Mouse (Mus musculus) neural tube, embryonic 15.5 days (tissue): Measurements from ENCODE around the gene Rpl13. TPM values are rescaled to one million over a fixed set of nuclear protein-coding genes. Genes with fewer than 3 reads are reported as not detected.

Experiments
- ATAC-seq: fragments of 200-750 bp; cut with Nextera tagmentation; 2 replicates; pipeline ENCODE4 v1.8.0; 2017; ENCODE audit warnings: mild to moderate bottlenecking, moderate TSS enrichment, moderate library complexity; ENCODE audit not compliant: low FRiP score
- H3K27ac ChIP-seq: fragments of 300-500 bp; sonication (generic); replicated peaks from 2 replicates; pipeline ENCODE4 v1.5.1; 2015; ENCODE audit warnings: mild to moderate bottlenecking, inconsistent platforms
- H3K27me3 ChIP-seq: fragments of 300-500 bp; sonication (generic); replicated peaks from 2 replicates; pipeline ENCODE4 v1.6.1; 2015; ENCODE audit warnings: inconsistent platforms
- H3K36me3 ChIP-seq: fragments of 300-500 bp; sonication (generic); 2 replicates; pipeline ENCODE4 v1.6.1; 2015; ENCODE audit warnings: inconsistent platforms
- H3K4me1 ChIP-seq: fragments of 300-500 bp; sonication (generic); 2 replicates; pipeline ENCODE4 v1.6.1; 2015; ENCODE audit warnings: inconsistent platforms
- H3K4me2 ChIP-seq: fragments of 300-500 bp; sonication (generic); 2 replicates; pipeline ENCODE4 v1.6.1; 2015; ENCODE audit warnings: inconsistent platforms, mild to moderate bottlenecking, moderate library complexity
- H3K4me3 ChIP-seq: fragments of 300-500 bp; sonication (generic); replicated peaks from 2 replicates; pipeline ENCODE4 v1.5.1; 2015; ENCODE audit warnings: mild to moderate bottlenecking, inconsistent platforms
- H3K9ac ChIP-seq: fragments of 300-500 bp; sonication (generic); replicated peaks from 2 replicates; pipeline ENCODE4 v1.6.1; 2015; ENCODE audit warnings: mild to moderate bottlenecking, inconsistent platforms
- H3K9me3 ChIP-seq: fragments of 300-500 bp; sonication (generic); replicated peaks from 2 replicates; pipeline ENCODE4 v1.6.1; 2016; ENCODE audit warnings: inconsistent platforms
- WGBS: fragments of 180-500 bp; shearing (Covaris S2); methylation state at CpG from one replicate; pipeline ENCODE4 v1.1.7; 2015; ENCODE audit warnings: mixed read lengths; 5-methylcytosine and 5-hydroxymethylcytosine counted together
- polyA plus RNA-seq: library from polyadenylated mRNA; unstranded; fragments of >200 nt; fragmentation: Nextera tagmentation; extraction: Ambion mirVana; gene quantifications from 2 replicates; pipeline ENCODE4 v1.2.1, GENCODE M21; 2015

Rpl13 gene
- polyA plus RNA-seq: 659 and 826 TPM in 2 replicates

- WGBS: 1% methylated on average over 53 of the region's 56 CpGs
- Histone ChIP-seq H3K4me1 (peaks cover 18% of the 10 kb centered on the region), H3K4me3 (peak within 1 kb of the TSS; percentile 76), H3K27me3 (no peaks in the 10 kb centered on the region), H3K36me3 (peaks cover 36% of the 10 kb centered on the region), H3K4me2 (peak within 1 kb of the TSS; percentile 88), H3K9me3 (no peaks in the 10 kb centered on the region), H3K27ac (peak within 1 kb of the TSS; percentile 96), H3K9ac (peak within 1 kb of the TSS; percentile 93)
- peak; percentile 93 for ATAC-seq
Measured at GRCm38 (mm10) chr8:123101735-123102685, at the start of gene Rpl13. Gene Rpl13 (plus strand): TSS chr8:123102350.

- Histone ChIP-seq H3K4me1 (peaks cover 31% of the 10 kb centered on the region), H3K9ac (no peak within 1 kb of the TSS), H3K27me3 (no peaks in the 10 kb centered on the region), H3K4me2 (no peak within 1 kb of the TSS), H3K27ac (no peak within 1 kb of the TSS), H3K4me3 (no peak within 1 kb of the TSS), H3K36me3 (no peaks in the 10 kb centered on the region), H3K9me3 (no peaks in the 10 kb centered on the region)
- 76% methylated on average over 7 of the region's 7 CpGs for WGBS
- ATAC-seq: no peak
Measured at GRCm38 (mm10) chr8:123062721-123063120, 39.4 kb upstream of the Rpl13 start, which contains the start of gene Spg7. Gene Spg7 (plus strand): TSS chr8:123062942.

GRCm38 (mm10) chr8:123064072-123064471 lies 38.1 kb upstream of the Rpl13 start:
- Histone ChIP-seq H3K4me3 (peak overlapping the region; percentile 95), H3K4me1 (peaks cover 32% of the 10 kb centered on the region), H3K9ac (peak overlapping the region; percentile 93; the same call in 1 of the 2 replicates), H3K27ac (peak overlapping the region; percentile 95; the same call in 1 of the 2 replicates), H3K4me2 (peak overlapping the region; percentile 79), H3K9me3 (no peaks in the 10 kb centered on the region), H3K36me3 (no peaks in the 10 kb centered on the region), H3K27me3 (no peaks in the 10 kb centered on the region)
- no peak for ATAC-seq
- WGBS: 50% methylated on average over 4 of the region's 4 CpGs

- Histone ChIP-seq H3K27ac (peak overlapping the region; percentile 95), H3K36me3 (no peaks in the 10 kb centered on the region), H3K9me3 (no peaks in the 10 kb centered on the region), H3K4me1 (peaks cover 32% of the 10 kb centered on the region), H3K27me3 (no peaks in the 10 kb centered on the region), H3K4me3 (peak overlapping the region; percentile 95), H3K4me2 (peak overlapping the region; percentile 79), H3K9ac (peak overlapping the region; percentile 93)
- ATAC-seq: peak; percentile 56
- 3% methylated on average over 14 of the region's 14 CpGs for WGBS
Measured at GRCm38 (mm10) chr8:123064809-123065213, 37.3 kb upstream of the Rpl13 start.

- H3K27me3 ChIP-seq: no peaks in the 10 kb centered on the region
- no peaks in the 10 kb centered on the region for H3K9me3 ChIP-seq
- WGBS: under 1% methylated on average over 84 of the region's 84 CpGs
- ATAC-seq: peak; percentile 98
- peak overlapping the region; percentile 95 for H3K4me3 ChIP-seq
- peaks cover 32% of the 10 kb centered on the region for H3K4me1 ChIP-seq
- H3K4me2 ChIP-seq: peak overlapping the region; percentile 79
- peak overlapping the region; percentile 95 for H3K27ac ChIP-seq
- H3K9ac ChIP-seq: peak overlapping the region; percentile 93
- H3K36me3 ChIP-seq: peaks cover 5% of the 10 kb centered on the region; the same call in 1 of the 2 replicates
Measured at GRCm38 (mm10) chr8:123065214-123066100, 36.7 kb upstream of the Rpl13 start.

GRCm38 (mm10) chr8:123066101-123066683 lies 36.0 kb upstream of the Rpl13 start:
- peak overlapping the region; percentile 93 for H3K9ac ChIP-seq
- no peak for ATAC-seq
- H3K9me3 ChIP-seq: no peaks in the 10 kb centered on the region
- peak overlapping the region; percentile 79 for H3K4me2 ChIP-seq
- peaks cover 9% of the 10 kb centered on the region; the same call in 1 of the 2 replicates for H3K36me3 ChIP-seq
- peak overlapping the region; percentile 95 for H3K4me3 ChIP-seq
- WGBS: 39% methylated on average over 7 of the region's 7 CpGs
- H3K27ac ChIP-seq: peak overlapping the region; percentile 95
- H3K4me1 ChIP-seq: peaks cover 32% of the 10 kb centered on the region
- H3K27me3 ChIP-seq: no peaks in the 10 kb centered on the region

GRCm38 (mm10) chr8:123071176-123071575 lies 31.0 kb upstream of the Rpl13 start:
- Histone ChIP-seq H3K4me1 (peaks cover 17% of the 10 kb centered on the region), H3K36me3 (peaks cover 48% of the 10 kb centered on the region), H3K9ac (no peak overlapping the region), H3K4me2 (no peak overlapping the region), H3K9me3 (no peaks in the 10 kb centered on the region), H3K27ac (no peak overlapping the region), H3K4me3 (no peak overlapping the region), H3K27me3 (no peaks in the 10 kb centered on the region)
- ATAC-seq: no peak
- WGBS: 82% methylated on average over 4 of the region's 4 CpGs

- WGBS: 89% methylated on average over 6 of the region's 6 CpGs
- Histone ChIP-seq H3K27ac (no peak overlapping the region), H3K4me1 (no peaks in the 10 kb centered on the region), H3K9ac (no peak overlapping the region), H3K36me3 (peaks cover 84% of the 10 kb centered on the region), H3K9me3 (no peaks in the 10 kb centered on the region), H3K4me2 (no peak overlapping the region), H3K27me3 (no peaks in the 10 kb centered on the region), H3K4me3 (no peak overlapping the region)
- no peak for ATAC-seq
Measured at GRCm38 (mm10) chr8:123077213-123077612, 24.9 kb upstream of the Rpl13 start.

GRCm38 (mm10) chr8:123082993-123083392 lies 19.2 kb upstream of the Rpl13 start:
- H3K27ac ChIP-seq: 0 out of 2 replicates have a peak overlapping the region, but pooled peaks have one; percentile 41
- H3K4me1 ChIP-seq: no peaks in the 10 kb centered on the region
- 89% methylated on average over 6 of the region's 6 CpGs for WGBS
- H3K9me3 ChIP-seq: no peaks in the 10 kb centered on the region
- peaks cover 92% of the 10 kb centered on the region for H3K36me3 ChIP-seq
- ATAC-seq: no peak
- H3K4me2 ChIP-seq: no peak overlapping the region
- H3K4me3 ChIP-seq: no peak overlapping the region
- no peak overlapping the region for H3K9ac ChIP-seq
- H3K27me3 ChIP-seq: no peaks in the 10 kb centered on the region

- H3K36me3 ChIP-seq: peaks cover 95% of the 10 kb centered on the region
- ATAC-seq: no peak
- whole genome bisulfite sequencing: 87% methylated on average over 12 of the region's 12 CpGs
Measured at GRCm38 (mm10) chr8:123083610-123084009, 18.5 kb upstream of the Rpl13 start.

GRCm38 (mm10) chr8:123087289-123087688 lies 14.9 kb upstream of the Rpl13 start:
- WGBS: 87% methylated on average over 9 of the region's 9 CpGs
- Histone ChIP-seq H3K9ac (0 out of 2 replicates have a peak overlapping the region, but pooled peaks have one; percentile 10), H3K36me3 (peaks cover 99% of the 10 kb centered on the region), H3K4me1 (no peaks in the 10 kb centered on the region), H3K4me2 (no peak overlapping the region), H3K4me3 (no peak overlapping the region), H3K9me3 (no peaks in the 10 kb centered on the region), H3K27me3 (no peaks in the 10 kb centered on the region), H3K27ac (no peak overlapping the region)
- ATAC-seq: no peak

More at GRCm38 (mm10) chr8:123083610-123084009, 18.5 kb upstream of the Rpl13 start:
- Histone ChIP-seq H3K4me1 (no peaks in the 10 kb centered on the region), H3K4me2 (no peak overlapping the region), H3K9ac (no peak overlapping the region), H3K27me3 (no peaks in the 10 kb centered on the region), H3K27ac (0 out of 2 replicates have a peak overlapping the region, but pooled peaks have one; percentile 9), H3K4me3 (no peak overlapping the region), H3K9me3 (no peaks in the 10 kb centered on the region)
